Mouse (Mus musculus) T-cell, adult 2 months (primary cell): ENCODE measurements around the gene Rasgef1a.

Source experiments
- DNase-seq: peaks from one replicate; pipeline ENCODE4 v3.0.0; 2022; ENCODE audit warnings: low spot score

Gene Rasgef1a

GRCm38 (mm10) chr6:118134461-118134860 lies 123.2 kb downstream of the Rasgef1a start:
- no peak for DNase-seq

DNA sequence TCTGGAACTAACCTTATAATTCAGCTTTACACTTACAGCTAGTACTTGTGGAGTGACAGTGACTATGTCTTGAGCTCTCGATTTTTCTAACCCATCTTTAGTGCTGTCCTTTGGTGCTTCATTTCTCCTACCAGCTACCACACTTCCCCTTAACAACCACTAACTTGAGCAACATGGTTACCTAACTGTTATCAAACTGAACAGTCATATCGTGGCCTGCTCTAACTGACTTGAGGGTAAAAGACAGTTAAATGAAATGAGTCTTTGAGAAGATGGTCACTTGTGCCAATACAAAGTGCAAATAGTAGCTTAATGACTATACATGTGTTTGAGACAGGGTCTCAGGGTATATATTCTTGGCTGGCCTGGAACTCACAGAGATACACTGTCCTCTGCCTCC lies 125.9 kb downstream of the Rasgef1a start:
- no peak for DNase-seq

DNA sequence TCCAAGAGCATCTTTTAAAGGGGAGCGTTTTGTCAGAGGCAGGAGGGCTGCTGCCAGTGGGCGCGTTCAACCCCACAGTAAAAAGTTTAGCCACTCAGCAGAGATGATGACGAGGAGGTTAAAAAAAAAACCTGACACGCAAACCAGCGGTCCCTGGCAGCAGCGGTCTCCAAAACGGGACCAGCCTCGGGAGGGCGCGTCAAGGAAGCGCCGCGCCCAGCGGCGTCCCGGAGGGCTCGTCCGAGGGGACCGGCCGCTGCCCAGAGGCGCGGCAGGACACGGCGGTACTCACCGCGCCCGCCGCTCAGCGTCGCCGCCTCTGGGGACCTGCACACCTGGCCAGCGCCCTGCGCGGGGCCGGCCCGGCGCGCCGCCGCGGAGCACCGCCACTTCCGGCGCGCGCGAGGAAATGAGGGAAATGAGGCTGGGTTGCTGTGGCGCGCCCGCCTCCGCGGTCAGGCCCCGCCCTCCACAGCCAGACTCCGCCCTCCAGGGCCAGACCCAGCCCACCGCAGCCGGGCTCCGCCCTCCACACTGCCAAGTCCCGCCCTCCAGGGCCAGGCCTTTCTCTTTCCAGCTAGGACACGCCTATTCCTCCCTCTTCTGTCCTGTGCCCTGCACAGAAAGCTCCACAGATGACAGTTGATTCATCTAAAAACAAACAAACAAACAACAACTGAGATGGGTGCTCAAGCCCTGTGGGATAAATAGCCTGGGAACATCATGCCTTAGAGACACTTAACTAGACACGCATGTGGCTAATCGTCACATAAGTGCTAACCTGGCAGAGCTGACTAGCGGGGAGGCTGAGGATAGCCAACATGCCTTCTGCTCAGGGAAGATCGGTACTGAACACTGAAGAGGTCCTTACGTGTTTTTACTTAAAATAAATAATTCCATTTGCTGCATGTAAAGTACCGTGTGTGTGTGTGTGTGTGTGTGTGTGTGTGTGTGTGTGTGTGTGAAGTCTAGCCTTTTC lies 127.8 kb downstream of the Rasgef1a start, which contains the start of gene Csgalnact2:
Csgalnact2 (minus strand) TSS at position 410 of the 979 bp plus-strand sequence.
- DNase-seq, result peak; percentile 92

GRCm38 (mm10) chr6:118140961-118141360 lies 129.7 kb downstream of the Rasgef1a start:
- no peak for DNase-seq
